Mouse (Mus musculus): ENCODE data around the gene Sart1.

- TF ChIP-seq CTCF (IDR thresholded peaks at IDR 0.05; ENCODE audit: low read depth, low read length) = no peak
- no peak for TF ChIP-seq GATA1 (IDR thresholded peaks at IDR 0.05; ENCODE audit: borderline replicate concordance, low read length)
- no peak for TF ChIP-seq GATA2 (IDR thresholded peaks at IDR 0.05; ENCODE audit: borderline replicate concordance, low read depth, low read length)
- TF ChIP-seq POLR2AphosphoS5 (IDR thresholded peaks at IDR 0.05; ENCODE audit: insufficient replicate concordance, low read depth, low read length) = no peak
These were observed 35.1 kb upstream of the Sart1 start for GRCm38 (mm10) chr19:5423561-5423960.

Measured in G1E (cell line).